Mouse (Mus musculus) limb, embryonic 14.5 days (tissue): ENCODE data around the gene Lrrn3. TPM values are rescaled to one million over a fixed set of nuclear protein-coding genes. Genes with fewer than 3 reads are reported as not detected.

Source experiments
- ATAC-seq: fragments of 200-750 bp; cut with Nextera tagmentation; 2 replicates; pipeline ENCODE4 v1.8.0; 2017; ENCODE audit warnings: low read depth, moderate number of reproducible peaks, moderate TSS enrichment; ENCODE audit not compliant: low FRiP score
- DNase-seq: peaks from one replicate; pipeline ENCODE4 v3.0.0-alpha.2; 2015; ENCODE audit warnings: low spot score
- H3K27ac ChIP-seq: fragments of 300-500 bp; sonication (generic); replicated peaks from 2 replicates; pipeline ENCODE4 v1.5.1; 2014; ENCODE audit warnings: low read depth, mild to moderate bottlenecking, low read length, moderate library complexity, mixed read lengths
- H3K27me3 ChIP-seq: fragments of 300-500 bp; sonication (generic); 2 replicates; pipeline ENCODE4 v1.6.1; 2014; ENCODE audit warnings: low read length, mixed read lengths; ENCODE audit not compliant: control insufficient read depth, insufficient read depth
- H3K36me3 ChIP-seq: fragments of 300-500 bp; sonication (generic); 2 replicates; pipeline ENCODE4 v1.6.1; 2014; ENCODE audit warnings: mild to moderate bottlenecking, low read length, moderate library complexity, mixed read lengths; ENCODE audit not compliant: control insufficient read depth, insufficient read depth
- H3K4me1 ChIP-seq: fragments of 300-500 bp; sonication (generic); 2 replicates; pipeline ENCODE4 v1.6.1; 2014; ENCODE audit warnings: antibody characterized with exemption, low read length, mixed read lengths; ENCODE audit not compliant: control insufficient read depth, insufficient read depth
- H3K4me2 ChIP-seq: fragments of 300-500 bp; sonication (generic); replicated peaks from 2 replicates; pipeline ENCODE4 v1.6.1; 2014; ENCODE audit warnings: low read depth, mild to moderate bottlenecking, low read length, moderate library complexity; ENCODE audit not compliant: severe bottlenecking
- H3K4me3 ChIP-seq: fragments of 300-500 bp; sonication (generic); replicated peaks from 2 replicates; pipeline ENCODE4 v1.5.1; 2014; ENCODE audit warnings: low read length
- H3K9ac ChIP-seq: fragments of 300-500 bp; sonication (generic); 2 replicates; pipeline ENCODE4 v1.6.1; 2014; ENCODE audit warnings: mild to moderate bottlenecking, low read depth, low read length, moderate library complexity; ENCODE audit not compliant: severe bottlenecking
- H3K9me3 ChIP-seq: fragments of 300-500 bp; sonication (generic); 2 replicates; pipeline ENCODE4 v1.6.1; 2016; ENCODE audit warnings: low read length; ENCODE audit not compliant: control insufficient read depth
- POLR2A ChIP-seq: fragments of 200-500 bp; IDR thresholded peaks from 2 replicates; pipeline ENCODE4 v1.8.0; 2012; ENCODE audit warnings: inconsistent platforms, mild to moderate bottlenecking, moderate library complexity, borderline replicate concordance; ENCODE audit not compliant: insufficient read depth, insufficient read length; ENCODE audit errors: extremely low read depth
- WGBS: fragments of 180-500 bp; shearing (Covaris S2); extraction: QIAGEN DNeasy Blood & Tissue Kit; methylation state at CpG from one replicate; pipeline ENCODE4 v1.1.7; 2014; 5-methylcytosine and 5-hydroxymethylcytosine counted together
- polyA plus RNA-seq, 2 experiments: library from polyadenylated mRNA; depleted of rRNA in 1 of 2; stranded (reverse) in 1 of 2; unstranded in 1 of 2; fragments of >200 nt; fragmentation: Nextera tagmentation in 1 of 2; extraction: Ambion mirVana in 1 of 2; gene quantifications; 2 replicates each; pipeline versions ENCODE4 v1.2.1 to v1.2.3; 2012 to 2014

Gene Lrrn3
- polyA plus RNA-seq, 2 experiments, result 5.1 to 10.4 TPM

DNA sequence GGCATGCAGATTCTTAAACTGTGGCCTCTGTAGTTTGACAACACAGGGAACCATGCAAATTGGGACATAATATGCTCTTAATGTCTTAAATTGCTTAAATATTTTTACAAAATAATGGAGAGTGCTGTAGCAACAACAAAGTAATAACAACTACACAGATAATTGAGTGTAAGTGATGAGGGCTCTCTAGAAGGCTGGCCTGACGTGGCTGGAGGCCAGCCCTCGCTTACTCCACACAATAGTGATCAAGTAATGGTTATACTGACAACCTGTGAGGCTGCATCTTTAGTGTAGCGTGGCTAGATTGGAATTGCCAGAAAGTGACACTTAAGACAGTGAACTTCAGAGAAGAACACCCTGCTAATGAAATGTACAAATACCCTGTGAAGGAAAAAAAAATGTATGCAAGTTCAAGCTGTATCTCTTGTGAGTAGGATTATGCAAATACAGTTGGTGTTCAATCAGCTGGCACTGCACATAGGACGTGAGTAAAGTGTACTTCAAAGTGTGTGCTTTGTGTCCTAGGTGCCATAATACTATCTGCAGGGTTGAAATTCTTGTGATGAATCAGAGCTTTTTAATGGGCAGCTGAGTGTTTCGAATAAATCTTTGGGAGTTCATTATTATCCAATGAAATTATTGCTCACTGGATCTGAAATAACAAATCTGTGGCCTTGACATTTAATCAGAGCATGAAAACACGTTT is 17.0 kb downstream of the Lrrn3 start:
- no peak for TF ChIP-seq POLR2A
- Histone ChIP-seq H3K4me2 (no peak overlapping the region), H3K9me3 (no peaks in the 10 kb centered on the region), H3K27ac (no peak overlapping the region), H3K4me1 (no peaks in the 10 kb centered on the region), H3K9ac (no peak overlapping the region), H3K4me3 (no peak overlapping the region), H3K27me3 (no peaks in the 10 kb centered on the region), H3K36me3 (no peaks in the 10 kb centered on the region)
- WGBS, result 67% methylated on average over 6 of the region's 6 CpGs
- ATAC-seq (no peak), DNase-seq (no peak)

DNA sequence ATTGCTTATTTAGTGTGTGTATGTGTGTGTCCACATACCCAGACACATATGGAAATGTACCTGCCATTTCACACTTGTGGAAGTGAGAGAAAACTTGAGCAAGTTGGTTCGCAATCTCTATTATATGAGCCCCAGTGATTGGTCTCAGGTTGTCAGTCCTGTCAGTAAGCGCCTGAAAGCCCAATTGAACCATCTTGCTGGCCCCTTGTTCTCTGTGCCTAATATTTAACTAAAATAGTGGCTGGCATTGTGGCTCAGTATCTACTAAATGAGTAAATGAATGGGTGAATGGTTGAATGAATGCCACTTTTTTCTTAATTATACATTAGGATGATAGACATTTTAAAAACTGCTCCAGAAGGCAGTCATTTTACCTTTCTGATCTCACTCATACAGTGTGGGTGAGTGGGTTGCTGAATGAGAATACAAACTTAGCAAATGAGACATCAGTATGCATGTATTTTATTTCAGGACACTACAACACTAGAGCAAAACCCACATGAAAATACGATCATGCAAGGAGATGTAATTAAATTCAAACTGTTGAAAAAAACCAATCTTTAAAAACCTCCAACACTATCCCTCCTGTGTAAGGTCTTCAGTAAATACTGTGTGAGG is 17.7 kb downstream of the Lrrn3 start:
- no peaks in the 10 kb centered on the region for H3K27me3 ChIP-seq
- H3K36me3 ChIP-seq, result no peaks in the 10 kb centered on the region
- no peak overlapping the region for H3K9ac ChIP-seq
- TF ChIP-seq POLR2A, result no peak
- H3K4me1 ChIP-seq, result no peaks in the 10 kb centered on the region
- DNase-seq, result no peak
- WGBS, result 90% methylated on average over 3 of the region's 3 CpGs
- no peak overlapping the region for H3K4me3 ChIP-seq
- H3K9me3 ChIP-seq, result no peaks in the 10 kb centered on the region
- H3K27ac ChIP-seq, result no peak overlapping the region
- no peak overlapping the region for H3K4me2 ChIP-seq
- no peak for ATAC-seq

DNA sequence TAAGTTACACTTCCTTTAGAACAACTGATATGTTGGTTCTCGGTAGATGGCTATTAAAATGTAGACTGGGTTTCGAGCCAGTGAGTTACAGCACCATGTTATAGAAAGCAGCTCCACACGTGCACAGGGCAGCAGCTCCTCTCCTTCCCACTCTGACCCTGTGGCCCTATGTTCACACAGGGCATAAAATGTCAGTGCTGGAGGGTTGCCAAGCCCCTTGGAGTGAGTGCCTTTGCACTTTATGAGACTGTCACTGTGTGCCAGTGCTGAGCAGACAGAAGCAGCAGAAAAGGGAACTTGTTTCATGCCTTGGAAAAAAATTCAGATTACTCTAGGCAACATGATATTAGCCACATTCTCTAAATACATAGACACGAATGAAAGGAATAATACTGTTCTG is 47.8 kb downstream of the Lrrn3 start:
- DNase-seq, result peak; percentile 56
- 16% methylated on average over 4 of the region's 4 CpGs for WGBS
- TF ChIP-seq POLR2A, result no peak
- Histone ChIP-seq H3K36me3 (no peaks in the 10 kb centered on the region), H3K4me3 (no peak overlapping the region), H3K9ac (no peak overlapping the region), H3K4me2 (no peak overlapping the region), H3K9me3 (no peaks in the 10 kb centered on the region), H3K27me3 (no peaks in the 10 kb centered on the region), H3K4me1 (peaks cover 10% of the 10 kb centered on the region), H3K27ac (no peak overlapping the region)
- peak; percentile 63 for ATAC-seq

DNA sequence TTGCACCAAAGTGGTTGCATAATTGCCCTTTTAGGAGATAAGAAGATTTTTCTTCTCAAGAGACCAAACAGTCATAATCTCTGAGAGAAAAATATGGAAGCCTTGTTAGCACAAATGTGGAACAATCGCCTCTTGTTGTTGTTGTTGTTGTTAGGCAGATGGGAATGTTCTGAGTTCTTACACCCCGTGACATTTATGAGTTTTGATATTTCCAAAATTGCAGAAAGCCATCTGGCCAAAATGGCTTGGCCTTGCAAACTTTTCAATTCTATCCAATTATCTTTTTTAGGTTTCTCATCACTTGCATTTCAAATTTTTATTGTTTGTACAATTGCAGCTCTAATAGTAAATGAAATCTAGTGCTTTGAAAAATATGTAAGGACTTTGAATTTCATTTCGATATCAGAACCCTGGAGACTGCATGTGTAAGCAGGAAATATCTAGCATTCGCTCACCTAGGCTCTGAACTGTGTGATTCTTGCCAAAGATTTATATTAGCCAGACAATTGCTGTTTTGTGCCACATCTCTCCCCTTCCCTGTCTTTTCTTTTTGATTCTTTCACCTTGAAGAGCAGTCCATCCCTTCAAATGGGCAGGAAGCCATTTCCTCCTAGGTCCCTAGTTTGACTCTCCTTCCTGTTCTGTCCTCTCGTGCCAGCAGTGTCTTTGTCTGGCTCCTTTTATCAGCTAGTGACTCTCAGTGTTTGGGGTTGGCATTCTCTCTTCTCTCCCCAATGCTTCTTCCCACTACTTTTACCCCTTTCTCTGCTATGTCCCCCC is 49.8 kb downstream of the Lrrn3 start:
- no peak overlapping the region for H3K9ac ChIP-seq
- peaks cover 10% of the 10 kb centered on the region for H3K4me1 ChIP-seq
- H3K4me3 ChIP-seq, result no peak overlapping the region
- no peaks in the 10 kb centered on the region for H3K9me3 ChIP-seq
- H3K27me3 ChIP-seq, result no peaks in the 10 kb centered on the region
- TF ChIP-seq POLR2A, result no peak
- no peak for ATAC-seq
- no peak overlapping the region for H3K4me2 ChIP-seq
- H3K36me3 ChIP-seq, result no peaks in the 10 kb centered on the region
- DNase-seq, result no peak
- no peak overlapping the region for H3K27ac ChIP-seq
- WGBS, result 79% methylated on average over 5 of the region's 5 CpGs

DNA sequence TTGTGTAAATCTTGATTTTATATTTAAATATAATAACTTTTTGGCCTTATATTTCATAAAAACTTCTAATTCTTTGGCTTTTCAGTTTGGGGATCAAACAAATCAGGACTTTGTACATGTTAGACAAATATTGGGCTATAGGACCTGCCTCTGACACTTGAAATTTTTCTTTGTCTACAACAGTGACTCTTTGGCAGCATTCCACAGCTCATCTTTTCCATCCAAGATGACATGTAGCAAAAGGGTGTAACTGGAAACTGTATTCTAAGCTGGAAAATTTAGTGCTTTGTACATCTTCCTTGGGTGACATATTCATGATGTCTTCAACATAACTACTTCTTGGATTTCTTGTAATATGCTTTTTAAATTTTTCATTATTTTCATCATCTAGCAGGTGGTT is 57.4 kb downstream of the Lrrn3 start:
- H3K4me1 ChIP-seq, result no peaks in the 10 kb centered on the region
- DNase-seq, result no peak
- ATAC-seq, result no peak
- H3K36me3 ChIP-seq, result no peaks in the 10 kb centered on the region
- no peak overlapping the region for H3K4me2 ChIP-seq
- H3K4me3 ChIP-seq, result no peak overlapping the region
- no peaks in the 10 kb centered on the region for H3K27me3 ChIP-seq
- no peak overlapping the region for H3K9ac ChIP-seq
- TF ChIP-seq POLR2A, result no peak
- no peaks in the 10 kb centered on the region for H3K9me3 ChIP-seq
- no peak overlapping the region for H3K27ac ChIP-seq
